Mouse (Mus musculus) forebrain, embryonic 14.5 days (tissue): Measurements from ENCODE around the gene Fbxl15. TPM values are rescaled to one million over a fixed set of nuclear protein-coding genes. Genes with fewer than 3 reads are reported as not detected.

ENCODE experiments used
- ATAC-seq: fragments of 200-750 bp; cut with Nextera tagmentation; 2 replicates; pipeline ENCODE4 v1.8.0; 2017; ENCODE audit warnings: mild to moderate bottlenecking, moderate library complexity
- DNase-seq: peaks from one replicate; pipeline ENCODE4 v3.0.0-alpha.2; 2015; ENCODE audit warnings: low spot score
- H3K27ac ChIP-seq: fragments of 300-500 bp; sonication (generic); 2 replicates; pipeline ENCODE4 v1.5.1; 2014; ENCODE audit warnings: low read depth, mild to moderate bottlenecking, control low read depth, low read length, moderate library complexity
- H3K27me3 ChIP-seq: fragments of 300-500 bp; sonication (generic); replicated peaks from 2 replicates; pipeline ENCODE4 v1.6.1; 2014; ENCODE audit warnings: low read length, control low read depth, mixed read lengths; ENCODE audit not compliant: control insufficient read depth, insufficient read depth
- H3K36me3 ChIP-seq: fragments of 300-500 bp; sonication (generic); 2 replicates; pipeline ENCODE4 v1.6.1; 2014; ENCODE audit warnings: low read length, control low read depth; ENCODE audit not compliant: control insufficient read depth, insufficient read depth
- H3K4me1 ChIP-seq: fragments of 300-500 bp; sonication (generic); 2 replicates; pipeline ENCODE4 v1.6.1; 2014; ENCODE audit warnings: antibody characterized with exemption, low read length, control low read depth; ENCODE audit not compliant: control insufficient read depth, insufficient read depth
- H3K4me2 ChIP-seq: fragments of 300-500 bp; sonication (generic); 2 replicates; pipeline ENCODE4 v1.6.1; 2014; ENCODE audit warnings: mild to moderate bottlenecking, control low read depth, low read length
- H3K4me3 ChIP-seq: fragments of 300-500 bp; sonication (generic); 2 replicates; pipeline ENCODE4 v1.5.1; 2014; ENCODE audit warnings: low read depth, low read length, control low read depth
- H3K9ac ChIP-seq: fragments of 300-500 bp; sonication (generic); 2 replicates; pipeline ENCODE4 v1.6.1; 2014; ENCODE audit warnings: mild to moderate bottlenecking, low read length, control low read depth, moderate library complexity
- H3K9me3 ChIP-seq: fragments of 300-500 bp; sonication (generic); replicated peaks from 2 replicates; pipeline ENCODE4 v1.6.1; 2016; ENCODE audit warnings: low read length, control low read depth, mixed read lengths; ENCODE audit not compliant: control insufficient read depth
- WGBS: fragments of 180-500 bp; shearing (Covaris S2); extraction: QIAGEN DNeasy Blood & Tissue Kit; methylation state at CpG from one replicate; pipeline ENCODE4 v1.1.7; 2014; 5-methylcytosine and 5-hydroxymethylcytosine counted together
- polyA plus RNA-seq: library from polyadenylated mRNA; unstranded; fragments of >200 nt; fragmentation: Nextera tagmentation; extraction: Ambion mirVana; gene quantifications from 2 replicates; pipeline ENCODE4 v1.2.1, GENCODE M21; 2014

The Fbxl15 gene
- polyA plus RNA-seq, 1 experiment from 2014 or later = 43.1 TPM

- no peak overlapping the region for H3K4me2 ChIP-seq
- H3K4me1 ChIP-seq = peaks cover 8% of the 10 kb centered on the region
- 91% methylated on average over 9 of the region's 9 CpGs for WGBS
- H3K4me3 ChIP-seq = no peak overlapping the region
- no peak for ATAC-seq
- no peaks in the 10 kb centered on the region for H3K36me3 ChIP-seq
- H3K9me3 ChIP-seq = no peaks in the 10 kb centered on the region
- DNase-seq = no peak
- H3K27me3 ChIP-seq = peaks cover 11% of the 10 kb centered on the region
- no peak overlapping the region for H3K27ac ChIP-seq
- no peak overlapping the region for H3K9ac ChIP-seq
Observed at GRCm38 (mm10) chr19:46306751-46307289, 21.2 kb upstream of the Fbxl15 start.

- WGBS = 72% methylated on average over 16 of the region's 16 CpGs
- H3K9ac ChIP-seq = no peak overlapping the region
- no peak for ATAC-seq
- no peak overlapping the region for H3K4me3 ChIP-seq
- peaks cover 8% of the 10 kb centered on the region for H3K4me1 ChIP-seq
- no peak overlapping the region for H3K27ac ChIP-seq
- DNase-seq = no peak
- no peak overlapping the region for H3K4me2 ChIP-seq
- peaks cover 11% of the 10 kb centered on the region for H3K27me3 ChIP-seq
- H3K36me3 ChIP-seq = peaks cover 4% of the 10 kb centered on the region; the same call in 1 of the 2 replicates
- no peaks in the 10 kb centered on the region for H3K9me3 ChIP-seq
Observed at GRCm38 (mm10) chr19:46307781-46308180, 20.2 kb upstream of the Fbxl15 start.

GRCm38 (mm10) chr19:46308303-46308702 is 19.7 kb upstream of the Fbxl15 start:
- Histone ChIP-seq H3K4me3 (no peak overlapping the region), H3K36me3 (peaks cover 9% of the 10 kb centered on the region; the same call in 1 of the 2 replicates), H3K4me1 (peaks cover 8% of the 10 kb centered on the region), H3K9me3 (no peaks in the 10 kb centered on the region), H3K27ac (no peak overlapping the region), H3K27me3 (peaks cover 11% of the 10 kb centered on the region), H3K9ac (peak overlapping the region; percentile 56; the same call in 1 of the 2 replicates), H3K4me2 (peak overlapping the region; percentile 77)
- 58% methylated on average over 16 of the region's 16 CpGs for WGBS
- ATAC-seq (no peak), DNase-seq (no peak)

- DNase-seq (peak; percentile 94), ATAC-seq (peak; percentile 71)
- under 1% methylated on average over 47 of the region's 47 CpGs for WGBS
- H3K4me1 ChIP-seq = peaks cover 8% of the 10 kb centered on the region
- H3K4me2 ChIP-seq = peak overlapping the region; percentile 77
- no peak overlapping the region for H3K27ac ChIP-seq
- H3K27me3 ChIP-seq = peaks cover 14% of the 10 kb centered on the region
- H3K9me3 ChIP-seq = no peaks in the 10 kb centered on the region
- H3K4me3 ChIP-seq = peak overlapping the region; percentile 36
- H3K9ac ChIP-seq = peak overlapping the region; percentile 56
- peaks cover 12% of the 10 kb centered on the region; the same call in 1 of the 2 replicates for H3K36me3 ChIP-seq
Observed at GRCm38 (mm10) chr19:46308706-46309435, 19.1 kb upstream of the Fbxl15 start.

- DNase-seq (no peak), ATAC-seq (no peak)
- Histone ChIP-seq H3K4me1 (peaks cover 3% of the 10 kb centered on the region), H3K4me2 (no peak overlapping the region; the same call in 1 of the 2 replicates), H3K27ac (no peak overlapping the region), H3K36me3 (peaks cover 14% of the 10 kb centered on the region; the same call in 1 of the 2 replicates), H3K9ac (no peak overlapping the region), H3K27me3 (peaks cover 19% of the 10 kb centered on the region), H3K4me3 (no peak overlapping the region), H3K9me3 (no peaks in the 10 kb centered on the region)
- 82% methylated on average over 21 of the region's 21 CpGs for WGBS
Observed at GRCm38 (mm10) chr19:46309651-46310305, 18.2 kb upstream of the Fbxl15 start.

- no peak for DNase-seq
- H3K9me3 ChIP-seq = no peaks in the 10 kb centered on the region
- no peak overlapping the region for H3K27ac ChIP-seq
- no peak for ATAC-seq
- H3K4me1 ChIP-seq = no peaks in the 10 kb centered on the region
- 88% methylated on average over 12 of the region's 12 CpGs for WGBS
- peaks cover 14% of the 10 kb centered on the region; the same call in 1 of the 2 replicates for H3K36me3 ChIP-seq
- no peak overlapping the region for H3K4me2 ChIP-seq
- H3K27me3 ChIP-seq = peaks cover 22% of the 10 kb centered on the region
- H3K4me3 ChIP-seq = no peak overlapping the region
- H3K9ac ChIP-seq = no peak overlapping the region
Observed at GRCm38 (mm10) chr19:46310312-46310865, 17.6 kb upstream of the Fbxl15 start.

GRCm38 (mm10) chr19:46311341-46311740 is 16.6 kb upstream of the Fbxl15 start:
- ATAC-seq = no peak
- no peak for DNase-seq
- Histone ChIP-seq H3K4me2 (no peak overlapping the region), H3K27ac (no peak overlapping the region), H3K9me3 (no peaks in the 10 kb centered on the region), H3K9ac (no peak overlapping the region), H3K27me3 (peaks cover 32% of the 10 kb centered on the region), H3K4me1 (no peaks in the 10 kb centered on the region), H3K4me3 (no peak overlapping the region), H3K36me3 (peaks cover 14% of the 10 kb centered on the region; the same call in 1 of the 2 replicates)
- 91% methylated on average over 9 of the region's 9 CpGs for WGBS

GRCm38 (mm10) chr19:46312566-46312965 is 15.4 kb upstream of the Fbxl15 start:
- Histone ChIP-seq H3K36me3 (peaks cover 14% of the 10 kb centered on the region; the same call in 1 of the 2 replicates), H3K27ac (no peak overlapping the region), H3K4me1 (0 out of 2 replicates have a peak, but pooled peaks cover 3% of the 10 kb centered on the region), H3K4me3 (no peak overlapping the region), H3K4me2 (no peak overlapping the region), H3K9me3 (no peaks in the 10 kb centered on the region), H3K27me3 (peaks cover 44% of the 10 kb centered on the region), H3K9ac (no peak overlapping the region)
- ATAC-seq (no peak), DNase-seq (no peak)
- WGBS = 88% methylated on average over 21 of the region's 21 CpGs
